ENCODE assay signal across 10 mouse cellular contexts in genomic region chr12:110609153-110609497, GRCm38 (mm10). TPM values are rescaled to one million over a fixed set of nuclear protein-coding genes. Genes with fewer than 3 reads are reported as not detected.
A peak's percentile ranks its signal among the peaks of the same experiment; 100 is the strongest.
DNase-seq lines count a peak whose midpoint lies in the region; ATAC-seq and TF ChIP-seq lines count a peak whose summit lies in the region.
"Had no signal": no experiment of that assay in that cellular context is flagged by ENCODE, and none has a peak within 500 bp of the region (broad histone marks: within the 10 kb centered on the region; RNA-seq: fewer than 3 reads in every experiment).

No protein-coding gene starts in this region.

- H3K9ac ChIP-seq in heart, embryonic 14.5 days (ENCODE audit: low read length), result peak overlapping the region; percentile 39
- H3K9ac ChIP-seq in lung, embryonic 14.5 days, result no peak overlapping the region
- H3K9ac ChIP-seq: forebrain, postnatal 0 days; hindbrain, embryonic 15.5 days had no signal

- no peak for ATAC-seq in heart, embryonic 14.5 days (ENCODE audit: insufficient number of reproducible peaks, insufficient read depth, low FRiP score, low read depth)
- 0 out of 2 replicates have a peak, but pooled peaks have one; percentile 6 for ATAC-seq in lung, embryonic 14.5 days (ENCODE audit: insufficient read depth)

- no peak overlapping the region for H3K4me2 ChIP-seq in heart, embryonic 14.5 days (ENCODE audit: low read length)
- no peak overlapping the region for H3K4me2 ChIP-seq in lung, embryonic 14.5 days
- H3K4me2 ChIP-seq: hindbrain, embryonic 15.5 days had no signal

- no peak for DNase-seq in heart, adult 18-20 months
- DNase-seq in lung, embryonic 14.5 days, result no peak
- DNase-seq in lung, adult 18-20 months, result no peak
- no peak for DNase-seq in right cerebral cortex, postnatal 14 days
- no peak for DNase-seq in cerebellum, adult 9-11 months
- DNase-seq: forebrain, postnatal 0 days had no signal

- H3K4me1 ChIP-seq in heart, embryonic 14.5 days (ENCODE audit: control insufficient read depth in 2 of 2, insufficient read depth in 2 of 2, low read length in 2 of 2), result peaks cover 2 to 7% of the 10 kb centered on the region in 2 experiments; a peak in 3 of 4 replicates
- no peaks in the 10 kb centered on the region for H3K4me1 ChIP-seq in lung, embryonic 14.5 days (ENCODE audit: insufficient read depth)
- H3K4me1 ChIP-seq in bone marrow, adult 2 months (ENCODE audit: control insufficient read depth, insufficient read depth, low read length), result peaks cover 4% of the 10 kb centered on the region; the same call in 1 of the 2 replicates
- peaks cover 13% of the 10 kb centered on the region for H3K4me1 ChIP-seq in small intestine, adult 2 months (ENCODE audit: control insufficient read depth, insufficient read depth, insufficient read length, low read length)

- WGBS in heart, embryonic 14.5 days, result 80% methylated on average over 9 of the region's 9 CpGs
- 88% methylated on average over 9 of the region's 9 CpGs for WGBS in lung, embryonic 14.5 days
- 56% methylated on average over 9 of the region's 9 CpGs for WGBS in bone marrow, adult 2 months
- 49% methylated on average over 9 of the region's 9 CpGs for WGBS in small intestine, adult 2 months

- H3K27me3 ChIP-seq in heart, embryonic 14.5 days (ENCODE audit: control insufficient read depth, insufficient read depth, low read length), result no peaks in the 10 kb centered on the region
- H3K27me3 ChIP-seq in lung, embryonic 14.5 days (ENCODE audit: insufficient read depth, low read length), result no peaks in the 10 kb centered on the region
- H3K27me3 ChIP-seq in small intestine, adult 2 months (ENCODE audit: control insufficient read depth, insufficient read depth, low read length), result no peaks in the 10 kb centered on the region
- H3K27me3 ChIP-seq: hindbrain, embryonic 15.5 days had no signal

- no peak for TF ChIP-seq POLR2A in bone marrow, adult 2 months (IDR thresholded peaks at IDR 0.05; ENCODE audit: borderline replicate concordance, control insufficient read depth, low read depth, low read length)
- TF ChIP-seq POLR2A in small intestine, adult 2 months (IDR thresholded peaks at IDR 0.05; ENCODE audit: low read depth, low read length), result no peak

- H3K27ac ChIP-seq in heart, embryonic 14.5 days (replicated peaks in 1 of 2; ENCODE audit: control insufficient read depth in 1 of 2, insufficient read depth in 1 of 2, low read depth in 2 of 2, low read length in 2 of 2), result peak overlapping the region in 1 of 2 experiments; percentile 61; a peak in 2 of 4 replicates
- H3K27ac ChIP-seq in lung, embryonic 14.5 days (ENCODE audit: low read depth), result no peak overlapping the region
- H3K27ac ChIP-seq in bone marrow, adult 2 months (ENCODE audit: control insufficient read depth, insufficient read depth, low read depth, low read length, poor library complexity), result 0 out of 2 replicates have a peak overlapping the region, but pooled peaks have one; percentile 30
- H3K27ac ChIP-seq in small intestine, adult 2 months (ENCODE audit: insufficient read depth, low read depth, low read length), result peak overlapping the region; percentile 81
- H3K27ac ChIP-seq: hindbrain, embryonic 15.5 days had no signal

- H3K4me3 ChIP-seq in heart, embryonic 14.5 days (ENCODE audit: control insufficient read depth in 1 of 2, insufficient read depth in 1 of 2, low read depth in 1 of 2, low read length in 2 of 2), result no peak overlapping the region
- no peak overlapping the region for H3K4me3 ChIP-seq in lung, embryonic 14.5 days (ENCODE audit: low read depth, low read length)
- no peak overlapping the region for H3K4me3 ChIP-seq in bone marrow, adult 2 months (replicated peaks; ENCODE audit: control insufficient read depth, low read depth, low read length)
- H3K4me3 ChIP-seq in small intestine, adult 2 months (ENCODE audit: low read depth, low read length), result peak overlapping the region; percentile 14
- H3K4me3 ChIP-seq: hindbrain, embryonic 15.5 days had no signal

- H3K9me3 ChIP-seq in heart, embryonic 14.5 days (ENCODE audit: control insufficient read depth, low read length), result no peaks in the 10 kb centered on the region
- H3K9me3 ChIP-seq in lung, embryonic 14.5 days (ENCODE audit: low read depth, low read length), result no peaks in the 10 kb centered on the region
- H3K9me3 ChIP-seq: hindbrain, embryonic 15.5 days had no signal

- no peak for TF ChIP-seq CTCF in lung, embryonic 14.5 days (IDR thresholded peaks at IDR 0.05; ENCODE audit: low read depth)
- no peak for TF ChIP-seq CTCF in bone marrow, adult 2 months (IDR thresholded peaks at IDR 0.05; ENCODE audit: control insufficient read depth, insufficient read depth, low read length)
- no peak for TF ChIP-seq CTCF in small intestine, adult 2 months (IDR thresholded peaks at IDR 0.05; ENCODE audit: extremely low read depth, insufficient read length, insufficient replicate concordance, low read depth, low read length)

- peaks cover 41% of the 10 kb centered on the region for H3K36me3 ChIP-seq in heart, embryonic 14.5 days (ENCODE audit: control insufficient read depth, insufficient read depth, low read length)
- H3K36me3 ChIP-seq in lung, embryonic 14.5 days (ENCODE audit: insufficient read depth), result peaks cover 38% of the 10 kb centered on the region
- H3K36me3 ChIP-seq in small intestine, adult 2 months (ENCODE audit: control insufficient read depth, insufficient read depth, low read length), result peaks cover 23% of the 10 kb centered on the region

RNA-seq across cellular contexts. Expression of gene Dync1h1, which starts 7.9 kb away (rescaled TPM):
- polyA plus RNA-seq in heart, embryonic 14.5 days (2014; fragmentation: Nextera tagmentation; extraction: Ambion mirVana), result 54.8 and 55.4 TPM in 2 replicates
- 100 to 1,000 TPM; 131 to 138 TPM for total RNA-seq in heart, adult 18-20 months (2021)
- 59.0 and 72.3 TPM in 2 replicates for polyA plus RNA-seq in lung, embryonic 14.5 days (2014; fragmentation: Nextera tagmentation; extraction: Ambion mirVana)
- 18.8 and 39.1 TPM in 2 replicates for polyA plus RNA-seq in bone marrow, adult 2 months (2011; ENCODE audit: insufficient read depth, insufficient read length, low replicate concordance, missing spikeins)
- polyA plus RNA-seq in small intestine, adult 2 months (2012; rRNA removed), result 142 and 363 TPM in 2 replicates
